30 mouse cellular contexts compared by ENCODE assay signal in the genomic region with DNA sequence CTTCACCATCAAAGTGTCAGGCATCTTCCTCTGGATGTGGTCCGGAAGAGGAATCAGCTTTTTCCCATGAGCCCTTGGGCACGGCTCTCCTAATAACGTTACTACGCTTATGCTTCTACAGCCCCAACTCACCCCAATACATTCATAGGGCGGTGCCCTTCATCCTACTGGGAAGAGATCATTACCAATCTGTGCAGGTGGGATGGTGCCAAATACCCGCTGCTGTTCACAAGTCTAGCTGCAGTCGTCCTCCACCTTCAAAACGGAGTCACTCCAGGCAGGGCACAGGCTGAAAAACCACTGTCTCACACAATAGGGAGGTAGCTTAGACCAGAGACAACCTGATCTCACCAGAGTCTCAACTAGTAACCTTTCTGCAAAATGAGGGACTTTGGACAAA. TPM values are rescaled to one million over a fixed set of nuclear protein-coding genes. Genes with fewer than 3 reads are reported as not detected.
DNase-seq lines count a peak whose midpoint lies in the region; ATAC-seq and TF ChIP-seq lines count a peak whose summit lies in the region.
"Had no signal": no experiment of that assay in that cellular context is flagged by ENCODE, and none has a peak within 500 bp of the region (broad histone marks: within the 10 kb centered on the region; RNA-seq: fewer than 3 reads in every experiment).

No protein-coding gene starts in this region.

- H3K27me3 ChIP-seq in midbrain, embryonic 11.5 days (ENCODE audit: control insufficient read depth, insufficient read depth, low read length) = no peaks in the 10 kb centered on the region
- H3K27me3 ChIP-seq: embryonic facial prominence, embryonic 12.5 days; heart, embryonic 15.5 days; intestine, embryonic 15.5 days; limb, embryonic 13.5 days; lung, embryonic 15.5 days; midbrain, embryonic 12.5 days had no signal

- no peak overlapping the region for H3K9ac ChIP-seq in midbrain, embryonic 11.5 days (ENCODE audit: low read length)
- H3K9ac ChIP-seq: embryonic facial prominence, embryonic 12.5 days; heart, embryonic 15.5 days; intestine, embryonic 15.5 days; limb, embryonic 13.5 days; lung, embryonic 15.5 days; midbrain, embryonic 12.5 days had no signal

- intact Hi-C loops in gastrocnemius, adult 2 months (cut with DNase I) = no loop called here

- WGBS in midbrain, embryonic 11.5 days = 91% methylated on average over 8 of the region's 8 CpGs

- H3K27ac ChIP-seq in gastrocnemius, adult 2 months = peak overlapping the region; percentile 43
- H3K27ac ChIP-seq in brown adipose tissue, adult 24 weeks (replicated peaks; ENCODE audit: low read depth, low read length) = peak overlapping the region; percentile 80
- no peak overlapping the region for H3K27ac ChIP-seq in midbrain, embryonic 11.5 days (ENCODE audit: low read depth, low read length)
- H3K27ac ChIP-seq: embryonic facial prominence, embryonic 12.5 days; heart, embryonic 10.5 days; heart, embryonic 15.5 days; intestine, embryonic 15.5 days; kidney, postnatal 0 days; limb, embryonic 13.5 days; lung, embryonic 15.5 days; midbrain, embryonic 12.5 days had no signal

- TF ChIP-seq CTCF in gastrocnemius, adult 2 months (IDR thresholded peaks at IDR 0.05) = no peak

- H3K9me3 ChIP-seq in midbrain, embryonic 11.5 days (ENCODE audit: control insufficient read depth, low read length) = no peaks in the 10 kb centered on the region
- H3K9me3 ChIP-seq: embryonic facial prominence, embryonic 12.5 days; heart, embryonic 10.5 days; heart, embryonic 15.5 days; intestine, embryonic 15.5 days; limb, embryonic 13.5 days; lung, embryonic 15.5 days; midbrain, embryonic 12.5 days had no signal

- no peak overlapping the region for H3K4me2 ChIP-seq in midbrain, embryonic 11.5 days
- H3K4me2 ChIP-seq: embryonic facial prominence, embryonic 12.5 days; heart, embryonic 15.5 days; intestine, embryonic 15.5 days; limb, embryonic 13.5 days; liver, embryonic 11.5 days; lung, embryonic 15.5 days; midbrain, embryonic 12.5 days had no signal

- DNase-seq in gastrocnemius, adult 2 months = no peak
- no peak for DNase-seq in gastrocnemius, postnatal 4 days (ENCODE audit: low spot score in 2 of 2)
- peak; percentile 58 for DNase-seq in cerebellum, adult 8-10 months
- DNase-seq in cerebellum, postnatal 25 days = peak; percentile 68 to 80
- no peak for DNase-seq in midbrain, embryonic 11.5 days (ENCODE audit: low spot score, missing footprints)
- DNase-seq in left cerebral cortex, adult 9 months (ENCODE audit: low spot score in 2 of 2) = no peak
- DNase-seq: adrenal gland, postnatal 25 days; embryo, embryonic 11 days; gastrocnemius, postnatal 25 days; kidney, adult 8-10 months; kidney, postnatal 4 days; lung, postnatal 36 days had no signal

- no peak for ATAC-seq in midbrain, embryonic 11.5 days (ENCODE audit: low FRiP score)
- no peak for ATAC-seq in granulocyte monocyte progenitor cell, adult 5-6 weeks (replicated peaks; ENCODE audit: poor library complexity, severe bottlenecking)
- ATAC-seq: forebrain, embryonic 14.5 days; hindbrain, embryonic 16.5 days; intestine, embryonic 15.5 days; Patski had no signal

- H3K4me3 ChIP-seq in gastrocnemius, adult 2 months = no peak overlapping the region
- no peak overlapping the region for H3K4me3 ChIP-seq in brown adipose tissue, adult 24 weeks (ENCODE audit: insufficient read depth, low read depth, low read length)
- H3K4me3 ChIP-seq in midbrain, embryonic 11.5 days (ENCODE audit: low read depth, low read length) = no peak overlapping the region
- H3K4me3 ChIP-seq: embryonic facial prominence, embryonic 12.5 days; heart, embryonic 10.5 days; heart, embryonic 15.5 days; intestine, embryonic 15.5 days; limb, embryonic 13.5 days; lung, embryonic 15.5 days; midbrain, embryonic 12.5 days had no signal

- peaks cover 40% of the 10 kb centered on the region for H3K4me1 ChIP-seq in brown adipose tissue, adult 24 weeks (ENCODE audit: control insufficient read depth, insufficient read depth, insufficient read length, low read length)
- H3K4me1 ChIP-seq in midbrain, embryonic 11.5 days (ENCODE audit: control insufficient read depth, insufficient read depth, low read length) = no peaks in the 10 kb centered on the region
- H3K4me1 ChIP-seq: heart, embryonic 10.5 days; heart, embryonic 15.5 days; limb, embryonic 13.5 days; lung, embryonic 15.5 days; midbrain, embryonic 12.5 days had no signal

- H3K36me3 ChIP-seq in midbrain, embryonic 11.5 days (ENCODE audit: control insufficient read depth, insufficient read depth, low read length) = no peaks in the 10 kb centered on the region
- H3K36me3 ChIP-seq: embryonic facial prominence, embryonic 12.5 days; heart, embryonic 10.5 days; heart, embryonic 15.5 days; intestine, embryonic 15.5 days; limb, embryonic 13.5 days; lung, embryonic 15.5 days; midbrain, embryonic 12.5 days had no signal

RNA-seq across cellular contexts. Expression of gene Rflnb, which starts 7.6 kb away (rescaled TPM):
- 10 to 100 TPM; 13.2 to 21.8 TPM for total RNA-seq in gastrocnemius, adult 2 months (2021)
- 10 to 100 TPM; 50.1 to 59.2 TPM for total RNA-seq in gastrocnemius, postnatal 4 days (2021)
- polyA plus RNA-seq in brown adipose tissue, adult 24 weeks (2012; ENCODE audit: insufficient read depth, insufficient read length, missing spikeins) = 35.4 and 39.1 TPM in 2 replicates
- 13.4 and 13.9 TPM in 2 replicates for polyA plus RNA-seq in midbrain, embryonic 11.5 days (2014; fragmentation: Nextera tagmentation; extraction: Ambion mirVana)
- 8.1 and 14.5 TPM in 2 replicates for total RNA-seq in granulocyte monocyte progenitor cell, adult 5-6 weeks (2014; fragmentation: Nextera tagmentation)
- 13.1 and 21.6 TPM in 2 replicates for total RNA-seq in granulocyte monocyte progenitor cell, adult 5-6 weeks (2017)

RNA-seq across cellular contexts. Expression of gene 1700016K19Rik, which starts 35.5 kb away (rescaled TPM):
- total RNA-seq in gastrocnemius, adult 2 months (2021) = not detected
- total RNA-seq in gastrocnemius, postnatal 4 days (2021) = not detected
- not detected in 2 replicates for polyA plus RNA-seq in brown adipose tissue, adult 24 weeks (2012; ENCODE audit: insufficient read depth, insufficient read length, missing spikeins)
- 0.23 TPM in 1 of 2 replicates, not detected in the other for polyA plus RNA-seq in midbrain, embryonic 11.5 days (2014; fragmentation: Nextera tagmentation; extraction: Ambion mirVana)
- total RNA-seq in granulocyte monocyte progenitor cell, adult 5-6 weeks (2014; fragmentation: Nextera tagmentation) = not detected in 2 replicates
- total RNA-seq in granulocyte monocyte progenitor cell, adult 5-6 weeks (2017) = not detected in 2 replicates
- total RNA-seq: adrenal gland, postnatal 25 days; gastrocnemius, postnatal 25 days; heart, postnatal 25 days; megakaryocyte, adult 5-6 weeks; MEL had no signal
- polyA plus RNA-seq: heart, embryonic 10.5 days; liver, embryonic 11.5 days; liver, embryonic 16.5 days had no signal

Comparison
In these comparisons a context has a peak if more than half of its experiments do, and no peak if none do; other contexts are left out.
1. DNase-seq: peak in cerebellum, adult 8-10 months (single experiment) and cerebellum, postnatal 25 days (2 of 2); none in gastrocnemius, adult 2 months (single experiment), gastrocnemius, postnatal 4 days (0 of 2), midbrain, embryonic 11.5 days (single experiment) and left cerebral cortex, adult 9 months (0 of 2).